Mouse (Mus musculus): ENCODE data around the gene Gm49392.

- TF ChIP-seq CEBPB (IDR thresholded peaks at IDR 0.05; ENCODE audit: low read depth), result no peak
- no peak for TF ChIP-seq MYOD1 (IDR thresholded peaks at IDR 0.05; ENCODE audit: control insufficient read depth, insufficient read length, low read depth)
- TF ChIP-seq CTCF (IDR thresholded peaks at IDR 0.05; ENCODE audit: control insufficient read depth, insufficient read depth, insufficient read length), result no peak
- TF ChIP-seq MAX (IDR thresholded peaks at IDR 0.05), result no peak
These were observed 634 bp upstream of the Gm49392 start, which contains the start of gene Ctla2b for GRCm38 (mm10) chr13:60897328-60897727.
